Mouse (Mus musculus) cerebral cortex, adult 2 months (tissue): ENCODE data around the gene Clk1.

Experiments
- WGBS: fragments of 180-500 bp; shearing (Covaris S2); methylation state at CpG from one replicate; pipeline ENCODE4 v1.1.7; 2018; 5-methylcytosine and 5-hydroxymethylcytosine counted together

Gene Clk1

GRCm38 (mm10) chr1:58423371-58424248 is at the start of gene Clk1:
Gene Clk1, minus strand, starts transcription at chr1:58424066.
- WGBS: under 1% methylated on average over 79 of the region's 79 CpGs

- WGBS: 68% methylated on average over 4 of the region's 4 CpGs
These were observed 41.7 kb upstream of the Clk1 start for GRCm38 (mm10) chr1:58465561-58465960.

- WGBS: 71% methylated on average over 4 of the region's 4 CpGs
These were observed 41.2 kb upstream of the Clk1 start for GRCm38 (mm10) chr1:58465042-58465441.

GRCm38 (mm10) chr1:58463935-58464334 is 40.1 kb upstream of the Clk1 start:
- 74% methylated on average over 2 of the region's 2 CpGs for WGBS

GRCm38 (mm10) chr1:58460566-58460965 is 36.7 kb upstream of the Clk1 start:
- 79% methylated on average over 3 of the region's 3 CpGs for WGBS

GRCm38 (mm10) chr1:58458867-58459266 is 35.0 kb upstream of the Clk1 start:
- WGBS: 58% methylated on average over 2 of the region's 2 CpGs

- whole genome bisulfite sequencing: 84% methylated on average over 5 of the region's 5 CpGs
These were observed 34.3 kb upstream of the Clk1 start for GRCm38 (mm10) chr1:58458175-58458574.

GRCm38 (mm10) chr1:58454316-58454715 is 30.4 kb upstream of the Clk1 start:
- 97% methylated on average over 6 of the region's 6 CpGs for WGBS

- WGBS: 86% methylated on average over 7 of the region's 7 CpGs
These were observed 24.5 kb upstream of the Clk1 start for GRCm38 (mm10) chr1:58448396-58448795.

GRCm38 (mm10) chr1:58447766-58448165 is 23.9 kb upstream of the Clk1 start:
- WGBS: 96% methylated on average over 7 of the region's 7 CpGs

- 2% methylated on average over 11 of the region's 11 CpGs for WGBS
These were observed 22.0 kb upstream of the Clk1 start for GRCm38 (mm10) chr1:58445861-58446260.

- WGBS: under 1% methylated on average over 33 of the region's 33 CpGs
These were observed 21.4 kb upstream of the Clk1 start, which contains the start of the genes Nif3l1 and Ppil3 for GRCm38 (mm10) chr1:58445143-58445722. Gene Nif3l1, plus strand, starts transcription at chr1:58445151. Gene Ppil3, minus strand, starts transcription at chr1:58445486.

GRCm38 (mm10) chr1:58444691-58445090 is 20.8 kb upstream of the Clk1 start:
- WGBS: 9% methylated on average over 10 of the region's 10 CpGs

- 87% methylated on average over 3 of the region's 3 CpGs for WGBS
These were observed 685 bp upstream of the Clk1 start for GRCm38 (mm10) chr1:58424551-58424950.

- WGBS: under 1% methylated on average over 13 of the region's 13 CpGs
These were observed 987 bp downstream of the Clk1 start for GRCm38 (mm10) chr1:58422879-58423278.

GRCm38 (mm10) chr1:58420961-58421360 is 2.9 kb downstream of the Clk1 start:
- 10% methylated on average over 7 of the region's 7 CpGs for WGBS

GRCm38 (mm10) chr1:58420032-58420431 is 3.8 kb downstream of the Clk1 start:
- WGBS: 21% methylated on average over 10 of the region's 10 CpGs

GRCm38 (mm10) chr1:58416048-58416447 is 7.8 kb downstream of the Clk1 start:
- 39% methylated on average over 2 of the region's 2 CpGs for WGBS

- 15% methylated on average over 1 of the region's 1 CpGs for WGBS
These were observed 8.4 kb downstream of the Clk1 start for GRCm38 (mm10) chr1:58415442-58415841.

- 79% methylated on average over 7 of the region's 7 CpGs for WGBS
These were observed 13.1 kb downstream of the Clk1 start for GRCm38 (mm10) chr1:58410776-58411175.

GRCm38 (mm10) chr1:58410198-58410588 is 13.7 kb downstream of the Clk1 start:
- 67% methylated on average over 3 of the region's 3 CpGs for WGBS

- WGBS: 67% methylated on average over 5 of the region's 5 CpGs
These were observed 14.2 kb downstream of the Clk1 start for GRCm38 (mm10) chr1:58409553-58410197.
